Mouse (Mus musculus): ENCODE results near the gene Thoc2. TPM values are rescaled to one million over a fixed set of nuclear protein-coding genes. Genes with fewer than 3 reads are reported as not detected.

The Thoc2 gene
- polyA plus RNA-seq, 1 experiment from 2014 or later = 55.3 TPM

DNA sequence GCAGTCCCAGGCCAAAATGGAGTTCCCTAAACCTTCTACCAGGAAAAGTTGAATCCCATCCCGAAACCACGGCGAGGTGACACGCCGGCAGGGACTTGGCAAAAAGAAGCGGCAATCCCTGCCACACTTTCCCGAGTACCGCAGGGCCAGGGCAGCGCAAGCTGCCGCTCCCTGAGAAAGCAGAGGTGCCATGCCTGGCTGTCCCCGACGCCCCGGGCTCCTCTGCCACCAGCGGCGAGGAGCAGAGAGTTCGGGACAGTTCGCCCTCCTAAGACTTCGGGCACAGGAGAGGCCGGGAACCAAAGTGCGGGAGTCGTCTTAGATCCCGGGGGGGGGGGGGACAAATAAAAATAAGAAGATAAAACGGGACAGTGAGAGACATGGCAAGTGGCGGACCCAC lies 9.5 kb downstream of the Thoc2 start:
- 13% methylated on average over 24 of the region's 24 CpGs for WGBS
- Histone ChIP-seq H3K27me3 (ENCODE audit: control insufficient read depth, insufficient read depth, low read length) (no peaks in the 10 kb centered on the region), H3K9me3 (replicated peaks; ENCODE audit: control insufficient read depth, low read length) (no peaks in the 10 kb centered on the region), H3K4me2 (ENCODE audit: low read depth, low read length) (peak overlapping the region; percentile 67), H3K4me3 (ENCODE audit: low read length) (peak overlapping the region; percentile 76), H3K27ac (ENCODE audit: low read length) (peak overlapping the region; percentile 87), H3K4me1 (ENCODE audit: control insufficient read depth, insufficient read depth, low read length) (peaks cover 8% of the 10 kb centered on the region), H3K36me3 (ENCODE audit: control insufficient read depth, insufficient read depth) (no peaks in the 10 kb centered on the region), H3K9ac (ENCODE audit: low read length) (peak overlapping the region; percentile 80)
- ATAC-seq (replicated peaks; ENCODE audit: extremely low read depth, insufficient read depth, low FRiP score) = peak; percentile 47

DNA sequence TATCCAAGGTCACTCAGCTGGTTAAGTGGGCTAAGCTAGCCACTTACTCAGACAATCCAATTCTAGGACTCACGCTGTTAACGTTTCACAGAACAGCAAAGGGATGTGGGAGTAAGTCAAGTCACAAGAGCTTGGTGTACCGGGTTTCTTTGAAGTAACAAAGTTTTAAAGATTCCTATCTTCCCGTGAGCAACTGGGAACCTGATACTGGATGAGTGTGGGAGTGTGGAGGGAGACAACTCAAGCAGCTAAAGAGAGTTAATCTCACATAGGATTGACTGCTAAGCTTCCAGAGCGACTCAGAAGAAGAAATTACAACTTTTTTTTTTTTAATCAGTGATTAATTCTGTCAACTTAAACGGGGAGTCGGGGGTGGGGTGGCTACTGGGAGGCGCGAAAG lies 10.0 kb downstream of the Thoc2 start:
- peak overlapping the region; percentile 67 for H3K4me2 ChIP-seq (ENCODE audit: low read depth, low read length)
- H3K9me3 ChIP-seq (replicated peaks; ENCODE audit: control insufficient read depth, low read length) = no peaks in the 10 kb centered on the region
- 8% methylated on average over 9 of the region's 9 CpGs for WGBS
- peak overlapping the region; percentile 76 for H3K4me3 ChIP-seq (ENCODE audit: low read length)
- H3K4me1 ChIP-seq (ENCODE audit: control insufficient read depth, insufficient read depth, low read length) = peaks cover 8% of the 10 kb centered on the region
- ATAC-seq (replicated peaks; ENCODE audit: extremely low read depth, insufficient read depth, low FRiP score) = no peak
- H3K9ac ChIP-seq (ENCODE audit: low read length) = peak overlapping the region; percentile 80
- no peaks in the 10 kb centered on the region for H3K27me3 ChIP-seq (ENCODE audit: control insufficient read depth, insufficient read depth, low read length)
- no peaks in the 10 kb centered on the region for H3K36me3 ChIP-seq (ENCODE audit: control insufficient read depth, insufficient read depth)
- H3K27ac ChIP-seq (ENCODE audit: low read length) = no peak overlapping the region; the same call in 1 of the 2 replicates

DNA sequence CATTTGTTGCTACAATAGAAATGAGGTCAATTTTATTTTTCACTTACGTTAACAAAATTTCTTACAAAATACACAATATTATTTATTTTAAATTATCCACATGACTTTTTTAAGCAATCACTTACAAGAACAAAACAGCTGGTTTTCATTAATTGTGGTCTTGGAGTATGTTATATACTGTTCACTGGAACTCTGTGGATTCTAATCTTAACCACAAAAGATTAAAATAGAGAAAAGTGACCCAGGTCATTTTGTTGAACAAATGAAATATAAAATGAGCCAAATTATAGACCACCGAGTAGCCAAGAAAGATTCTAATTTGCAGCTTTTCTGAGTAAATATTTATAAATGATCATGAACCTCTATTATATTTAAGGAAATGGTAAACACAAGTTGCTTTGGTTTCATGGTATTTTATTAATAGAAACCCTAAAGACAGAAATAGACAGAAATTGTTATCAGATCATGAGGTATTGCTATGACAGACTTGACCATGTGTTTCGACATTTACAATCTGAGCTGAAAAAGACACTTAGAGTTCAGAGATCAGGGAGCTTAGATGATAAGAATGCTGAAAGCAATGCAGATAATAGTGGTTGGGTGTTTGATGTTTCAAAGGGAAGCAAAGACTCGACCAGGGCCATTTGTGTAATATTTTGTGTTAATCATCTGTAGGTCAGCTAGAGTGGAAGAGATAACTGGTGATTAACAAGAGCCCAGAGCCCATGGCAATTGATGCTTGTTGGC lies 35.5 kb downstream of the Thoc2 start:
- H3K9ac ChIP-seq (ENCODE audit: low read length) = no peak overlapping the region
- H3K4me3 ChIP-seq (ENCODE audit: low read length) = no peak overlapping the region
- no peak overlapping the region for H3K4me2 ChIP-seq (ENCODE audit: low read depth, low read length)
- H3K36me3 ChIP-seq (ENCODE audit: control insufficient read depth, insufficient read depth) = no peaks in the 10 kb centered on the region
- no peak for ATAC-seq (replicated peaks; ENCODE audit: extremely low read depth, insufficient read depth, low FRiP score)
- H3K27me3 ChIP-seq (ENCODE audit: control insufficient read depth, insufficient read depth, low read length) = no peaks in the 10 kb centered on the region
- H3K9me3 ChIP-seq (replicated peaks; ENCODE audit: control insufficient read depth, low read length) = no peaks in the 10 kb centered on the region
- WGBS = 45% methylated on average over 4 of the region's 4 CpGs
- H3K4me1 ChIP-seq (ENCODE audit: control insufficient read depth, insufficient read depth, low read length) = no peaks in the 10 kb centered on the region
- no peak overlapping the region for H3K27ac ChIP-seq (ENCODE audit: low read length)

DNA sequence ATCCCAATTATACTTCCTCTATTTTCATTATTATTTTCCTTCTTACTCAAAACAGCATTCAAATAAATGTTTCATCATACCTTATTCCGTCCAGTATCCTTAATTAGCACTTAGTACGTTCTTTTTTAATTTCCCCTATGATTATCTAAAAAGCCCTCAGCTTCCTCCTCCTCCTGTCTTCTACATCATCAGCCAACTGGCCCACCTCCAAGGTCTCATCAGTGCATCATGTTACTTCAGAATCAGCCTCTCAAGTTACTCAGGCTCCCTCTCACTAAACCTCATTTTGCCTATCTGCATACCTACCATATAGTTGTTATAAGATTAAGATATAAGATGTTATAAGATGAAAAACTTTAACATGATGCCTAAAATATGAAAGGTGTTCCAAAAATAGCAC lies 43.9 kb downstream of the Thoc2 start:
- no peaks in the 10 kb centered on the region for H3K27me3 ChIP-seq (ENCODE audit: control insufficient read depth, insufficient read depth, low read length)
- no peaks in the 10 kb centered on the region for H3K4me1 ChIP-seq (ENCODE audit: control insufficient read depth, insufficient read depth, low read length)
- H3K27ac ChIP-seq (ENCODE audit: low read length) = no peak overlapping the region
- H3K36me3 ChIP-seq (ENCODE audit: control insufficient read depth, insufficient read depth) = no peaks in the 10 kb centered on the region
- H3K4me3 ChIP-seq (ENCODE audit: low read length) = no peak overlapping the region
- no peak for ATAC-seq (replicated peaks; ENCODE audit: extremely low read depth, insufficient read depth, low FRiP score)
- no peak overlapping the region for H3K9ac ChIP-seq (ENCODE audit: low read length)
- H3K9me3 ChIP-seq (replicated peaks; ENCODE audit: control insufficient read depth, low read length) = no peaks in the 10 kb centered on the region
- WGBS = 76% methylated on average over 2 of the region's 2 CpGs
- no peak overlapping the region for H3K4me2 ChIP-seq (ENCODE audit: low read depth, low read length)

DNA sequence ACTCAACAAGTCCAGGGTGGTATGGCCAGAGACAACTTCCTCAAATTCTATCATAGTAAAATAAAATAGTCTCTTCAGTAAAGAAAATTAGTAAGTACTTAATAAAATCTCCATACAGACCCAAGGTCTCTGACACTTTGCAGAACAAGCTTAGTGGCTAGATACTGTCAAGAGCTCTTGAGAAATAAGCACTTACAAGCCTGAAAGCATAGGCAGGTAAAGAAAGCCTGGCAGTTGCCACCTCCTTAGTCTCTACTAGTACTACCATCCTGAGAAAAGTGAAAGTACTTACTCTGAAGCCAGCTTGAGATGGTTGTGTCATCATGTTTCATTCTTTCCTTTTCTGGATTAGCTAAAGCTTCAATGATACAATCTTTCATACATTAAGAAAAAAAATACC lies 82.7 kb downstream of the Thoc2 start:
- H3K9me3 ChIP-seq (replicated peaks; ENCODE audit: control insufficient read depth, low read length) = no peaks in the 10 kb centered on the region
- no peak for ATAC-seq (replicated peaks; ENCODE audit: extremely low read depth, insufficient read depth, low FRiP score)
- no peak overlapping the region for H3K9ac ChIP-seq (ENCODE audit: low read length)
- H3K4me1 ChIP-seq (ENCODE audit: control insufficient read depth, insufficient read depth, low read length) = no peaks in the 10 kb centered on the region
- no peak overlapping the region for H3K4me3 ChIP-seq (ENCODE audit: low read length)
- no peaks in the 10 kb centered on the region for H3K36me3 ChIP-seq (ENCODE audit: control insufficient read depth, insufficient read depth)
- no peaks in the 10 kb centered on the region for H3K27me3 ChIP-seq (ENCODE audit: control insufficient read depth, insufficient read depth, low read length)
- H3K27ac ChIP-seq (ENCODE audit: low read length) = no peak overlapping the region
- H3K4me2 ChIP-seq (ENCODE audit: low read depth, low read length) = no peak overlapping the region

DNA sequence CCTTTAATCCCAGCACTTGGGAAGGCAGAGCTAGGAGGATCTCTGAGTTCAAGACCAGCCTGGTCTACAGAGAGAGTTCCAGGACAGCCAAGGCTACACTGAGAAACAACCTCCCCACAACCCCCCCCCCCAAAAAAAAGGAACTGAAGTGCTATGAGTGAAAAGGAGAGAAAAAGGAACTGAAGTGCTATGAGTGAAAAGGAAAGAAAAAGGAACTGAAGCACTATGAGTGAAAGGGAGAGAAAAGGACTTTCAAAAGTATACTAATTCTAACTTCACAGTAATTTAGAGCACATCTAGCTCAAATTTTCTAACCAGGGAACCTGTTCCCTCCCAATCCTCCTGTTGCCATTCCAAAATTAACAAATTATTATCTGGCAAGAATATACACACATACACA lies 114.9 kb downstream of the Thoc2 start:
- Histone ChIP-seq H3K4me3 (ENCODE audit: low read length) (no peak overlapping the region), H3K27ac (ENCODE audit: low read length) (no peak overlapping the region), H3K36me3 (ENCODE audit: control insufficient read depth, insufficient read depth) (no peaks in the 10 kb centered on the region), H3K9ac (ENCODE audit: low read length) (no peak overlapping the region), H3K27me3 (ENCODE audit: control insufficient read depth, insufficient read depth, low read length) (no peaks in the 10 kb centered on the region), H3K4me1 (ENCODE audit: control insufficient read depth, insufficient read depth, low read length) (no peaks in the 10 kb centered on the region), H3K9me3 (replicated peaks; ENCODE audit: control insufficient read depth, low read length) (no peaks in the 10 kb centered on the region), H3K4me2 (ENCODE audit: low read depth, low read length) (no peak overlapping the region)
- ATAC-seq (replicated peaks; ENCODE audit: extremely low read depth, insufficient read depth, low FRiP score) = no peak

DNA sequence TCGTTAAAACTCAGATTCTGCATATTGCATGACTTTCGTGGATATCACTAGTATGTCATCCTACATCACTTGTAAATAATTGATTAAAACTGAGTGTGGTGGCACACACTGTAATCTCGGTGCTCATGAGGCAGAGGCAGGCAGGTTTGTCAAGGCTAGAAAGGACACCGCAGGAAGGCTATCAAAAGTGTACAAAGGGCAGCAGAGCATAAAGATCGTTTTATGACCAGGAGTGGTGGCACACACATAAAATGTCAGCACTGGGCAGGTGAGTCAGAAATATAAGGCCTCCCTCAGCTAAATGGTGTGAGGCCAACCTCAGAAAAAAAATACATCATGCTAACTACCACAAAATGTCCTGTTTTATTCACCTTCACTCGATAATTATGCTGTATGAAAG lies 127.2 kb downstream of the Thoc2 start:
- Histone ChIP-seq H3K4me2 (ENCODE audit: low read depth, low read length) (no peak overlapping the region), H3K9ac (ENCODE audit: low read length) (no peak overlapping the region), H3K4me3 (ENCODE audit: low read length) (no peak overlapping the region), H3K9me3 (replicated peaks; ENCODE audit: control insufficient read depth, low read length) (no peaks in the 10 kb centered on the region), H3K36me3 (ENCODE audit: control insufficient read depth, insufficient read depth) (no peaks in the 10 kb centered on the region), H3K27me3 (ENCODE audit: control insufficient read depth, insufficient read depth, low read length) (no peaks in the 10 kb centered on the region), H3K4me1 (ENCODE audit: control insufficient read depth, insufficient read depth, low read length) (no peaks in the 10 kb centered on the region), H3K27ac (ENCODE audit: low read length) (no peak overlapping the region)
- 86% methylated on average over 6 of the region's 6 CpGs for WGBS
- ATAC-seq (replicated peaks; ENCODE audit: extremely low read depth, insufficient read depth, low FRiP score) = no peak

Small RNA genes within 50 kb of the gene (microRNA-seq; reads per million reads assigned to microRNA genes)
- gene Gm44490 = not detected

Other genes with a start within 250 kb of the Thoc2 start
- 9.7 and 10.1 TPM in 2 replicates for gene Xiap, start 139.0 kb upstream of the Thoc2 start, polyA plus RNA-seq (2015; fragmentation: Nextera tagmentation; extraction: Ambion mirVana)
- 31.3 and 32.3 TPM in 2 replicates for gene Stag2, start 228.6 kb upstream of the Thoc2 start, polyA plus RNA-seq (2015; fragmentation: Nextera tagmentation; extraction: Ambion mirVana)